Mouse (Mus musculus) hindbrain, embryonic 14.5 days (tissue): ENCODE measurements around the gene Trim80. TPM values are rescaled to one million over a fixed set of nuclear protein-coding genes. Genes with fewer than 3 reads are reported as not detected.

Experiments
- ATAC-seq: fragments of 200-750 bp; cut with Nextera tagmentation; 2 replicates; pipeline ENCODE4 v1.8.0; 2017; ENCODE audit warnings: moderate number of reproducible peaks, mild to moderate bottlenecking, moderate TSS enrichment, moderate library complexity; ENCODE audit not compliant: low FRiP score
- DNase-seq: peaks from one replicate; pipeline ENCODE4 v3.0.0-alpha.2; 2015; ENCODE audit warnings: low spot score
- H3K27ac ChIP-seq: fragments of 300-500 bp; sonication (generic); 2 replicates; pipeline ENCODE4 v1.5.1; 2014; ENCODE audit warnings: mild to moderate bottlenecking, moderate library complexity
- H3K27me3 ChIP-seq: fragments of 300-500 bp; sonication (generic); 2 replicates; pipeline ENCODE4 v1.6.1; 2014; ENCODE audit warnings: mild to moderate bottlenecking, low read length, mixed read lengths; ENCODE audit not compliant: control insufficient read depth, insufficient read depth
- H3K36me3 ChIP-seq: fragments of 300-500 bp; sonication (generic); replicated peaks from 2 replicates; pipeline ENCODE4 v1.6.1; 2014; ENCODE audit not compliant: control insufficient read depth, insufficient read depth
- H3K4me1 ChIP-seq: fragments of 300-500 bp; sonication (generic); replicated peaks from 2 replicates; pipeline ENCODE4 v1.6.1; 2014; ENCODE audit warnings: antibody characterized with exemption, low read length, mixed read lengths; ENCODE audit not compliant: control insufficient read depth, insufficient read depth
- H3K4me2 ChIP-seq: fragments of 300-500 bp; sonication (generic); replicated peaks from 2 replicates; pipeline ENCODE4 v1.6.1; 2014; ENCODE audit warnings: mild to moderate bottlenecking, moderate library complexity
- H3K4me3 ChIP-seq: fragments of 300-500 bp; sonication (generic); replicated peaks from 2 replicates; pipeline ENCODE4 v1.5.1; 2014; ENCODE audit warnings: mild to moderate bottlenecking, low read length
- H3K9ac ChIP-seq: fragments of 300-500 bp; sonication (generic); 2 replicates; pipeline ENCODE4 v1.6.1; 2014
- H3K9me3 ChIP-seq: fragments of 300-500 bp; sonication (generic); 2 replicates; pipeline ENCODE4 v1.6.1; 2016; ENCODE audit warnings: low read length; ENCODE audit not compliant: control insufficient read depth
- WGBS: fragments of 180-500 bp; shearing (Covaris S2); extraction: QIAGEN DNeasy Blood & Tissue Kit; methylation state at CpG from one replicate; pipeline ENCODE4 v1.1.7; 2014; 5-methylcytosine and 5-hydroxymethylcytosine counted together
- polyA plus RNA-seq: library from polyadenylated mRNA; unstranded; fragments of >200 nt; fragmentation: Nextera tagmentation; extraction: Ambion mirVana; gene quantifications from 2 replicates; pipeline ENCODE4 v1.2.1, GENCODE M21; 2014

The Trim80 gene
- polyA plus RNA-seq, 1 experiment from 2014 or later, result not detected

- no peaks in the 10 kb centered on the region for H3K27me3 ChIP-seq
- H3K4me1 ChIP-seq, result peaks cover 9% of the 10 kb centered on the region
- no peak for ATAC-seq
- DNase-seq, result no peak
- no peak overlapping the region for H3K4me2 ChIP-seq
- peaks cover 56% of the 10 kb centered on the region for H3K36me3 ChIP-seq
- H3K9ac ChIP-seq, result no peak overlapping the region
- no peak overlapping the region for H3K4me3 ChIP-seq
- H3K27ac ChIP-seq, result no peak overlapping the region
- WGBS, result 88% methylated on average over 7 of the region's 7 CpGs
- no peaks in the 10 kb centered on the region for H3K9me3 ChIP-seq
Observed at GRCm38 (mm10) chr11:115424666-115425065, 15.7 kb upstream of the Trim80 start.

GRCm38 (mm10) chr11:115425671-115426070, 14.7 kb upstream of the Trim80 start:
- Histone ChIP-seq H3K27me3 (no peaks in the 10 kb centered on the region), H3K9me3 (no peaks in the 10 kb centered on the region), H3K4me2 (no peak overlapping the region), H3K9ac (no peak overlapping the region), H3K4me1 (peaks cover 9% of the 10 kb centered on the region), H3K4me3 (no peak overlapping the region), H3K27ac (no peak overlapping the region), H3K36me3 (peaks cover 66% of the 10 kb centered on the region)
- DNase-seq (no peak), ATAC-seq (no peak)
- 91% methylated on average over 6 of the region's 6 CpGs for WGBS

- DNase-seq (peak; percentile 86), ATAC-seq (peak; percentile 75)
- Histone ChIP-seq H3K4me1 (no peaks in the 10 kb centered on the region), H3K9ac (peak overlapping the region; percentile 35; the same call in 1 of the 2 replicates), H3K4me3 (0 out of 2 replicates have a peak overlapping the region, but pooled peaks have one; percentile 2), H3K4me2 (peak overlapping the region; percentile 26), H3K9me3 (no peaks in the 10 kb centered on the region), H3K27ac (peak overlapping the region; percentile 52), H3K36me3 (peaks cover 78% of the 10 kb centered on the region), H3K27me3 (no peaks in the 10 kb centered on the region)
- 36% methylated on average over 20 of the region's 20 CpGs for whole genome bisulfite sequencing
Observed at GRCm38 (mm10) chr11:115427482-115428331, 12.6 kb upstream of the Trim80 start.

GRCm38 (mm10) chr11:115429307-115429706, 11.0 kb upstream of the Trim80 start:
- no peak overlapping the region for H3K4me3 ChIP-seq
- H3K9ac ChIP-seq, result no peak overlapping the region
- H3K27ac ChIP-seq, result no peak overlapping the region
- H3K9me3 ChIP-seq, result no peaks in the 10 kb centered on the region
- H3K27me3 ChIP-seq, result no peaks in the 10 kb centered on the region
- peaks cover 76% of the 10 kb centered on the region for H3K36me3 ChIP-seq
- ATAC-seq (no peak), DNase-seq (no peak)
- no peaks in the 10 kb centered on the region for H3K4me1 ChIP-seq
- H3K4me2 ChIP-seq, result no peak overlapping the region
- 90% methylated on average over 7 of the region's 7 CpGs for WGBS

GRCm38 (mm10) chr11:115430561-115430960, 9.8 kb upstream of the Trim80 start:
- H3K4me2 ChIP-seq, result no peak overlapping the region
- peaks cover 63% of the 10 kb centered on the region for H3K36me3 ChIP-seq
- no peak overlapping the region for H3K4me3 ChIP-seq
- H3K9me3 ChIP-seq, result no peaks in the 10 kb centered on the region
- ATAC-seq (no peak), DNase-seq (no peak)
- WGBS, result 97% methylated on average over 6 of the region's 6 CpGs
- H3K27ac ChIP-seq, result no peak overlapping the region
- H3K27me3 ChIP-seq, result no peaks in the 10 kb centered on the region
- H3K9ac ChIP-seq, result no peak overlapping the region
- peaks cover 3% of the 10 kb centered on the region for H3K4me1 ChIP-seq

- Histone ChIP-seq H3K4me1 (peaks cover 13% of the 10 kb centered on the region), H3K9ac (no peak overlapping the region), H3K4me2 (no peak overlapping the region), H3K4me3 (no peak overlapping the region), H3K9me3 (no peaks in the 10 kb centered on the region), H3K36me3 (peaks cover 43% of the 10 kb centered on the region), H3K27ac (no peak overlapping the region), H3K27me3 (no peaks in the 10 kb centered on the region)
- DNase-seq (no peak), ATAC-seq (no peak)
- WGBS, result 83% methylated on average over 4 of the region's 4 CpGs
Observed at GRCm38 (mm10) chr11:115432814-115433213, 7.5 kb upstream of the Trim80 start.

- peaks cover 43% of the 10 kb centered on the region for H3K36me3 ChIP-seq
- WGBS, result 83% methylated on average over 6 of the region's 6 CpGs
- no peaks in the 10 kb centered on the region for H3K27me3 ChIP-seq
- no peak for DNase-seq
- H3K4me2 ChIP-seq, result no peak overlapping the region
- H3K9ac ChIP-seq, result no peak overlapping the region
- no peak overlapping the region for H3K4me3 ChIP-seq
- no peak for ATAC-seq
- no peaks in the 10 kb centered on the region for H3K9me3 ChIP-seq
- H3K27ac ChIP-seq, result no peak overlapping the region
- peaks cover 13% of the 10 kb centered on the region for H3K4me1 ChIP-seq
Observed at GRCm38 (mm10) chr11:115433342-115433741, 7.0 kb upstream of the Trim80 start.

- Histone ChIP-seq H3K27ac (no peak overlapping the region), H3K9ac (peak overlapping the region; percentile 41; the same call in 1 of the 2 replicates), H3K9me3 (no peaks in the 10 kb centered on the region), H3K27me3 (no peaks in the 10 kb centered on the region), H3K4me3 (peak overlapping the region; percentile 16), H3K4me2 (peak overlapping the region; percentile 56), H3K36me3 (peaks cover 26% of the 10 kb centered on the region), H3K4me1 (peaks cover 13% of the 10 kb centered on the region)
- DNase-seq (peak; percentile 51), ATAC-seq (no peak)
- 3% methylated on average over 31 of the region's 31 CpGs for WGBS
Observed at GRCm38 (mm10) chr11:115435596-115436337, 4.6 kb upstream of the Trim80 start.

- no peaks in the 10 kb centered on the region for H3K9me3 ChIP-seq
- no peak for ATAC-seq
- no peak for DNase-seq
- no peak overlapping the region for H3K9ac ChIP-seq
- peaks cover 13% of the 10 kb centered on the region for H3K4me1 ChIP-seq
- H3K36me3 ChIP-seq, result peaks cover 7% of the 10 kb centered on the region; the same call in 1 of the 2 replicates
- 72% methylated on average over 5 of the region's 5 CpGs for WGBS
- no peaks in the 10 kb centered on the region for H3K27me3 ChIP-seq
- H3K4me2 ChIP-seq, result no peak overlapping the region
- no peak overlapping the region for H3K4me3 ChIP-seq
- no peak overlapping the region for H3K27ac ChIP-seq
Observed at GRCm38 (mm10) chr11:115437571-115438122, 2.7 kb upstream of the Trim80 start.
